Comparison of ENCODE assay signal across 17 mouse cellular contexts in the genomic region with DNA sequence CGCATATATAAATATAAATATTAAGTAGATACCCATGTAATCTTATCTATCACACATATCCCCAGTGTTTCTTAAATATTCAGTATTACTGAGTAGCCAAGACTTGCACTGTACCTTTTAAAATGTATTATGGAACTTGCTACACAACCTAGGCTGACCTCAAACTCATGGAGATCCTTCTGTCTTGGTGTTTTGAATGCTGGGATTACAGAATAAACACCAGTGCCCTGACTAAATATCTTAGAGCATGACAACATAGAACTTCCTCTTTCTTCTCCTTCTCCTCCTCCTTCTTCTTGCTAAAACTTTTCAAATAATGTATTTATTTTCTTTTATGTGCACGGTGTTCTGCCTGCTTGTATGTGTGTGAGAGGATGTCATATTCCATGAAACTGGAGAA.
"Had no signal": no experiment of that assay in that cellular context is flagged by ENCODE, and none has a peak within 500 bp of the region (broad histone marks: within the 10 kb centered on the region; RNA-seq: fewer than 3 reads in every experiment).

No protein-coding gene starts in this region.

- ATAC-seq: liver, embryonic 12.5 days; liver, postnatal 0 days; lung, postnatal 0 days; midbrain, embryonic 13.5 days; midbrain, embryonic 15.5 days; midbrain, embryonic 16.5 days had no signal

- DNase-seq: left cerebral cortex, postnatal 4 days; liver; liver, embryonic 13.5 days; liver, postnatal 0 days; lung, adult 18-20 months; lung, adult 2 months; lung, embryonic 14.5 days; lung, postnatal 10 days; lung, postnatal 14 days; lung, postnatal 36 days; lung, postnatal 4 days; midbrain, embryonic 14.5 days had no signal
